Mouse (Mus musculus): ENCODE data around the gene Nos3. TPM values are rescaled to one million over a fixed set of nuclear protein-coding genes. Genes with fewer than 3 reads are reported as not detected.

The Nos3 gene
- total RNA-seq, 2 experiments from 2014 or later, result 8.0 to 10.7 TPM

- DNase-seq (ENCODE audit: low spot score in 2 of 2), result no peak
Measured at GRCm38 (mm10) chr5:24425421-24426036, 60.9 kb downstream of the Nos3 start.

GRCm38 (mm10) chr5:24426037-24426432, 61.4 kb downstream of the Nos3 start:
- DNase-seq (ENCODE audit: low spot score in 2 of 2), result no peak

- no peak for DNase-seq (ENCODE audit: low spot score in 2 of 2)
Measured at GRCm38 (mm10) chr5:24426556-24427284, 62.1 kb downstream of the Nos3 start.

- DNase-seq (ENCODE audit: low spot score in 2 of 2), result no peak
Measured at GRCm38 (mm10) chr5:24427285-24427633, 62.6 kb downstream of the Nos3 start.

GRCm38 (mm10) chr5:24427981-24428402, 63.4 kb downstream of the Nos3 start:
- DNase-seq (ENCODE audit: low spot score in 2 of 2), result no peak

GRCm38 (mm10) chr5:24428596-24428995, 64.0 kb downstream of the Nos3 start:
- no peak for DNase-seq (ENCODE audit: low spot score in 2 of 2)

GRCm38 (mm10) chr5:24433993-24434392, 69.4 kb downstream of the Nos3 start:
- DNase-seq (ENCODE audit: low spot score in 2 of 2), result no peak

Other genes with a start within 250 kb of the Nos3 start
- gene Nupl2, start 199.8 kb upstream of the Nos3 start, total RNA-seq (2021), result 10 to 100 TPM; 10.3 to 12.3 TPM
- 10 to 100 TPM; 29.6 to 36.2 TPM for gene Kcnh2, start 13.2 kb upstream of the Nos3 start, total RNA-seq (2021)
- gene Atg9b, start 27.3 kb downstream of the Nos3 start, total RNA-seq (2021), result 1 to 10 TPM; 4.2 to 6.4 TPM
- gene Abcb8, start 28.9 kb downstream of the Nos3 start, total RNA-seq (2021), result 10 to 100 TPM; 43.3 to 56.1 TPM
- under 1 TPM in 1 of 2 experiments, not detected in 1; 0.54 TPM for gene Asic3, start 48.6 kb downstream of the Nos3 start, total RNA-seq (2021)
- 100 to 1,000 TPM; 128 to 129 TPM for gene Cdk5, start 58.7 kb downstream of the Nos3 start, total RNA-seq (2021)
- gene Slc4a2, start 59.0 kb downstream of the Nos3 start, total RNA-seq (2021), result 10 to 100 TPM; 28.9 to 31.0 TPM
- 100 to 1,000 TPM; 108 to 131 TPM for gene Fastk, start 80.5 kb downstream of the Nos3 start, total RNA-seq (2021)
- 10 to 100 TPM; 27.2 to 27.3 TPM for gene Tmub1, start 83.0 kb downstream of the Nos3 start, total RNA-seq (2021)
- gene Agap3, start 87.4 kb downstream of the Nos3 start, total RNA-seq (2021), result 100 to 1,000 TPM; 517 to 575 TPM
- under 1 TPM; 0.21 to 0.33 TPM for gene Gbx1, start 162.4 kb downstream of the Nos3 start, total RNA-seq (2021)
- gene Asb10, start 176.2 kb downstream of the Nos3 start, total RNA-seq (2021), result not detected
- gene 4931409K22Rik, start 192.0 kb downstream of the Nos3 start, total RNA-seq (2021), result not detected
- gene Abcf2, start 212.7 kb downstream of the Nos3 start, total RNA-seq (2021), result 10 to 100 TPM; 89.7 to 90.5 TPM
- 10 to 100 TPM; 65.9 to 76.4 TPM for gene Chpf2, start 221.9 kb downstream of the Nos3 start, total RNA-seq (2021)

Data from left cerebral cortex, adult 18-20 months (tissue).